Mouse (Mus musculus): Measurements from ENCODE around the gene Ugt1a6a.
"Not testable (repeated sequence)": the region's sequence is repeated elsewhere in the genome, so short reads cannot be mapped to it uniquely, and the experiment has no call there.

Gene Ugt1a6a

DNA sequence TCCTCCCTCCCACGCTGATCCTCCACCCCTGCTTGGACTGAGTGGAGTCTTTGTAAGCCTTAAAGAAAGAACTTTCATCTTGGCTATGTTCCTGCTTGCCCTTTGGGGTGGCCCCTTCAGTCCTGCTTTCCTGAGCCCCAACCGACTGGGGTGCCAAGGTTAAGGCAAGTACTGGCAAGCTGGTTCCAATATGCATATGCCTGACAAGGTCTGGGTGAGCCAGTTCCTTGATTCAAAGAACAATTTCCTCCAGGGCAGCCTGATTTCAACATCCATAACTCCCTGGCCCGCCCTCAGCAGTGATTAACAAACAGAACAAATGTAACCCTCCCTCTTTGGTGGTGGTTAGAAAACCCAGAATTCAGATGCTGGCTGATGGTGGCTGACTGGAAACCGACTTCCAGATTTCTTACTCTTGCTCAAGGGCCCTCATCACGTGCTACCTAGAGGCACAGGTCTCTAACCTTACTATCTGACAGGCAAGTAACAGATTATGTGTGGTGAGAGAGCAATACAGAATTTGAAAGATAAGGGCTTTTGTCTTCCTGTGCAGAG lies at the start of gene Ugt1a6a:
Gene Ugt1a6a, plus strand, starts transcription at position 353 of the 555 bp plus-strand sequence.
- in situ Hi-C loops (cut with MboI, MseI), result loop anchor here (5.0 to 25.0 kb wide), 2 partner anchors 148 to 578 kb away; partner anchors contain the start of gene Arl4c (in 1 of the 2)

GRCm38 (mm10) chr1:88086125-88086524 lies 48.5 kb upstream of the Ugt1a6a start:
- in situ Hi-C loops (cut with MboI, MseI), result no loop called here

GRCm38 (mm10) chr1:88087513-88087912 lies 47.1 kb upstream of the Ugt1a6a start, which contains the start of gene Ugt1a8:
Ugt1a8 (plus strand) TSS chr1:88087813.
- in situ Hi-C loops (cut with MboI, MseI), result no loop called here

DNA sequence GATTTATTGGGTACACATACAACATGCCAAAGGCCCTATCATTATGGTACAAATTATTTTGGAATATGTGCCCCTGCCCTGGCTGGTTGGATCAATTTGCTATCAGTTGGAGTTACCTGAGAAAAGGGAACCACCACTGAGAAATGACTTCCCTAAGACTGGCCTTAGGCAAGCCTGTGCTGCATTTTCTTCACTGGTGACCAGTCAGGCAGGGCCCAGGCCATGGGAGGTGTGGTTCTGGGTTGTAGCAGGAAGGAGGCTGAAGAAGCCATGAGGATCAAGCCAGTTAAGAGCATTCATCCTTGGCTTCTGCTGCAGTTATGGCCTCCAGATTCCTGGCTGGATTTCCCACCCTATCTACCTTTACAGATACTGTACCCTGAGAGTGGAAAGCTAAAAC lies 42.3 kb upstream of the Ugt1a6a start:
- in situ Hi-C loops (cut with MboI, MseI), result loop anchor here in 1 of 2 experiments (5.0 to 10.0 kb wide), 2 partner anchors 230 to 1478 kb away; no protein-coding TSS in a partner anchor

DNA sequence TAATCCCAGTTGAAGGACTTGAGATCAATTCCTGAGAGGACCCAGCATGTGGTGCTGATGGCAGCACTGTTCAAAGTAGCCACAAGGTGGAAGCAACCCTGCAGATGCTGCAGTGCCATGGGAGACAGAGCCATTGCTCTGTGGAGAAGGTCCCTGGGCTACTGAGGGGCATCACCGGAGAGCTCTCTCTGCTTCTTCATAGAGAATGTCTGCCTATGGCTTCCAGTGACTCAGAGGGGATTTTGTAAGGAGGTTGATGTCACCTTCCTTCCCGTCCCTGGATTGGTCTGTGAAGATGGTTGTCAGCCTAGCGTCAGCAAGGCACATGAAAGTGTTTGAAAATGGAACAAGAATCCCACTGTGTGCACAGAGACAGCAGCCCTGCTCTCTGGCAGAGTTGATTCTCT lies 40.3 kb upstream of the Ugt1a6a start:
- in situ Hi-C loops (cut with MboI, MseI), result loop anchor here in 1 of 2 experiments (5.0 to 10.0 kb wide), 2 partner anchors 228 to 1479 kb away; no protein-coding TSS in a partner anchor

DNA sequence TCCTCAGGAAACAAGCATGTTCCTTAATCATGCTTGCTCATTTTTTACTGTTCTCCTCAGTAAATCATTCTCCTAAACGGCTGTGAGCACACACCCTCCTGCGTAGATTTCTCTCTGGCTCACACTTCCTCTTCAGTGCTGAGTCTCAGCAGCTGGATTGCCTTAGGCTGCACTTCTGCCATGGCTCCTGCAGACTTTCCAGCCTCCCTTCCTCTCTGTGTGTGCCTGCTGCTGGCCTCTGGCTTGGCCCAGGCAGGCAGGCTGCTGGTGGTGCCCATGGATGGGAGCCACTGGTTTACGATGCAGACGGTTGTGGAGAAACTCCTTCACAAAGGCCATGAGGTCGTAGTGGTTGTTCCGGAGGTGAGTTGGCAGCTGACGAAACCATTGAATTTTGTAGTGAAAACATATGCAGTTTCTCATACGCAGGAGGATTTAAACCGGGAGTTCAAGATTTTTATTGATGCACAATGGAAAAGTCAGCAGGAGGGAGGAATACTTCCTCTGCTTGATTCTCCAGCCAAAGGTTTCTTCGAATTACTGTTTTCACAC lies 39.6 kb upstream of the Ugt1a6a start, which contains the start of gene Ugt1a7c:
Gene Ugt1a7c, plus strand, starts transcription at position 122 of the 552 bp plus-strand sequence.
- in situ Hi-C loops (cut with MboI, MseI), result loop anchor here in 1 of 2 experiments (5.0 to 10.0 kb wide), 2 partner anchors 227 to 1480 kb away; no protein-coding TSS in a partner anchor

DNA sequence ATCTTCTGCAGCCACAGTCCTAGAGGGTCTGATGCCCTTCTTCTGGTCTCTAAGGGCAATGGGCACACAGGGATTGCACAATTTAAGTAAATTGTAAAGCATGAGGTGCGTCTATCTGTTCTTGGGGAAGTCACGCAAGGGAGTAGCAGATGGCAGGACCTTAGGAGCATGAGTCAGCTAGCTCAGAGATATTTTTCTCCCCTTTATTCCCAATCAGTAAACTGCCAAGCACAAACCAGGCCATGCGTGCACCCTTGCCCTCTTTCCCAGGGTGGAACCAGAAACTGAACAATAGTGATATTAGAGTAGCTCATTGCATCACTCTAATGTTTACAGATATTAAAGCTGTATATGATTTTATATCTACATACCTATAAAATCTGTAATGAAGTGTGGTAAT lies 36.1 kb upstream of the Ugt1a6a start:
- in situ Hi-C loops (cut with MboI, MseI), result loop anchor here in 1 of 2 experiments (10.0 kb wide), 1 partner anchor 1484 kb away; no protein-coding TSS in a partner anchor

DNA sequence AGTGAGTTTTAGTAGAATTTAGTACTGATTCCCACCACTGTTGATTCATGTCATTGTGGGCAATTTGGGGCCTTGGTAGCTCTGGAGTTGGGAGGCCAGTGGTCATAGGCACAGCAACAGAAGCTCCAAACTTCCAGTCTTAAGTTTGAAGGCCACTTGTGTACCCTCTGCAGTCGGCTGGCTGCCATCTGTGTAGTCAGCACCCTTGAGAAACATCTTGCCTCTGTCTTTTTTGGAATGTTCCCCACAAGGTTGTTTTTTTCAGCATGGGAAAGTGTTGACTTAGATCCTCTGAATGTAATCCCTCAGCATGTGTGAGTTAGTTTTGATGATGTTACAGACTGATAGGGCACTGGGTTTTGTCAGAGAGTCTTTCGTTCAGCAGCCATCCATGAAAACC lies 34.9 kb upstream of the Ugt1a6a start:
- in situ Hi-C loops (cut with MboI, MseI), result loop anchor here in 1 of 2 experiments (10.0 kb wide), 1 partner anchor 1485 kb away; no protein-coding TSS in a partner anchor

- in situ Hi-C loops (cut with MboI, MseI), result not testable (repeated sequence)
Observed at GRCm38 (mm10) chr1:88103019-88103418, 31.6 kb upstream of the Ugt1a6a start, which contains the start of gene Ugt1a6b. Ugt1a6b (plus strand) TSS chr1:88103252.

GRCm38 (mm10) chr1:88103697-88104468 lies 30.7 kb upstream of the Ugt1a6a start:
- in situ Hi-C loops (cut with MboI, MseI), result not testable (repeated sequence)

DNA sequence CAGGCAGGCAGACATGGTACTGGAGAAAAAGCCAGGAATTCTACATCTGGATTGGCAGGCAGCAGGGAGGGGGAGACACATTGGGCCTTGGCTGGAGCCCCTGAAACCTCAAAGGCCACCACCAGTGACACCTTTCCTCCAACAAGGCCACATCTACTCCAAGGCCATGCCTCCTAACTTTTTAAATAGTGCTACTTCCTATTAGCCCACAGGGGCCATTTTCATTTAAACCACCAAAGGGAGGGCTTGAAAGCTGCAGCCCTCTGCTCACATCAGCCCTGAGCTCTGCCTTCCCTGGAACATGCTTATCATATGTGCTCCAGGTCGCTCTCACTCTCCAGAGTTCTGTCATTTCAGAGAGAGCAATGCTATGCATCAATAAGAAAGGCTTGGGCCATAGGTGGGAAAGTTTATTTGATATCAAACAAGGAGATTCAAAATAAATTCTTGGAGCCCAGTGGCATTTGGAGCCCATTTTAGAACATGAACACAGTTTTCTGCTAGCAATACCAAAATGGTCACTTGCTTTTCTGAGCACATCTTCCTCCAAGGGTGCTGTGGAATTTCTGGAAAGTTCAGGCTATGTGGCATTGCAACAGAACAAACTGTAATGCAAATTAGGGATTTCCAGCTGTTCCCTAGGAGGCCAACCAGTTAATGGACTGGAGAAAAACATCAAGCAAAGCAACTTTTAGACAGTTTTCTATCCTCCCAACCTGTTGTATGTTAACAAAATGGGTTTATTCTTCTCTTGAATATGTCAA lies 29.8 kb upstream of the Ugt1a6a start:
- in situ Hi-C loops (cut with MboI, MseI), result no loop called here

- in situ Hi-C loops (cut with MboI, MseI), result no loop called here
Observed at GRCm38 (mm10) chr1:88105656-88106055, 29.0 kb upstream of the Ugt1a6a start.

GRCm38 (mm10) chr1:88109027-88109557 lies 25.5 kb upstream of the Ugt1a6a start:
- in situ Hi-C loops (cut with MboI, MseI), result not testable (repeated sequence)

DNA sequence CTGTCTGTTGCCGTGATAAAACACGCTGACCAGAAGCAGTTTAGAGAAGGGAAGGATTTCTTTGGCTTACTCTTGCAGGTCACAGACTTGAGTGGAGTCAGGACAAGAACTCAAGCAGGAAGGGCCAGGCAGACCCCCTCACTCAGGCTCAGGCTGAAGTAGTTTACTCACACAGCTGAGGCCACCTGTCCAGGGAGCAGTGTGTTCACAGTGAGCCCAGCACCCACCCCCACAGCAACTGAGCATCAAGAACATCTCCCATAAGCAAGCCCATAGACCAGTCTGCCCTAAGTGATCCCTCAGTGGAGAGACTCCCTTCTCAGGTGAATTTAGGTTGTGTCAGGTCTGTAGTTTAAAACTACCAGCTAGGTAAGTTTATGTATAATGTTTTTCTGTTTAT lies 25.0 kb upstream of the Ugt1a6a start:
- in situ Hi-C loops (cut with MboI, MseI), result not testable (repeated sequence)

- in situ Hi-C loops (cut with MboI, MseI), result not testable (repeated sequence)
Observed at GRCm38 (mm10) chr1:88112769-88113168, 21.8 kb upstream of the Ugt1a6a start.

DNA sequence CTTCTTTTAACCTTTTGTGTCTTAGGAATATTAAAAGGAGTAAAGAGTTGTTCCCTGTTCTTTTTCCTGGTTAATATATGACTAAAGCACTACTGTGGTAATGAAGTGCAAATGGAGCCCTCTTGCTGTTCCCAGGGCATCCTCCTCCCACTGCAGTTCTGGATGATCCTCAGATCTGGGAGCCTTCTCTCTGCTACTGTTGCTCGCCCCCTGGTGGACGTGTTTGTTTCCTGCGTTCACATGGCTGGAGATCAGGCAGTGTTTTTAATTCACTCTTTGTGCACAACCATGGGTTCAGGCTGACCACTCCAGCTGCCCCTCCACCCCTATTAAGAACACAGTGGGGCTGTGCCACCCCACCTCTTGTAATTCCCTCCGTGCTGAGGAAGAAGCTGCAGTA lies 14.1 kb upstream of the Ugt1a6a start:
- in situ Hi-C loops (cut with MboI, MseI), result loop anchor here in 1 of 2 experiments (5.0 kb wide), 1 partner anchor 103 kb away; no protein-coding TSS in a partner anchor

DNA sequence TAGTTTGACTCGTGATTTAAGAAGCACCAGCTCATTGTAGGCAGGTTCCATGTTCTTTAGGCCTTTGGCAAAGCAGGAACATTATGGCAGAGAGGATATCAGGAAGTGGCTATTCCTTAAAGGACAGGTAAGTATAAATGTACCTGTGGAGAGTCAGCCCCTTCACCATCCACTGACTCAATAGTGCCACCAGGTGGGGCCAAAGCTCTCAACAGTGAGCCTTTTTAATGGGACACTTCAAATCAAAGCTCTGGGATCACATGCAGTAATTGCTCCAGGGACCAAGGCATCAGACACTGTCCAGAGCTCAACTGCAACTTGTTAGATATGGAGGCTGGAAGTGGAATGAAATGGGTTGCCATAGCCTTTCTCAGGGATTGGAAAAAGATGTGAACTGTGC lies 13.1 kb upstream of the Ugt1a6a start:
- in situ Hi-C loops (cut with MboI, MseI), result loop anchor here in 1 of 2 experiments (5.0 kb wide), 1 partner anchor 104 kb away; no protein-coding TSS in a partner anchor

DNA sequence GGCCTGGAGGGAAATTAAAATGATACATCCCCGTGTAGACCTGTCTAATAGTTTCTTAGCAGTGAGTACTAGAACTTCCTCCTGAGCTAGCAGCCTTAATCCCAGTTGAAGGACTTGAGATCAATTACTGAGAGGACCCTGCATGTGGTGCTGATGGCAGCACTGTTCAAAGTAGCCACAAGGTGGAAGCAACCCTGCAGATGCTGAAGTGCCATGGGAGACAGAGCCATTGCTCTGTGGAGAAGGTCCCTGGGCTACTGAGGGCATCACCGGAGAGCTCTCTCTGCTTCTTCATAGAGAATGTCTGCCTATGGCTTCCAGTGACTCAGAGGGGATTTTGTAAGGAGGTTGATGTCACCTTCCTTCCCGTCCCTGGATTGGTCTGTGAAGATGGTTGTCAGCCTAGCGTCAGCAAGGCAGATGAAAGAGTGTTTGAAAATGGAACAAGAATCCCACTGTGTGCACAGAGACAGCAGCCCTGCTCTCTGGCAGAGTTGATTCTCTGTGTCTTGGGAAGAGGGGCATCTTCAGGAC lies 8.7 kb upstream of the Ugt1a6a start:
- in situ Hi-C loops (cut with MboI, MseI), result loop anchor here in 1 of 2 experiments (25.0 kb wide), 1 partner anchor 586 kb away; the partner anchor contains the start of gene Arl4c

GRCm38 (mm10) chr1:88129091-88129490 lies 5.5 kb upstream of the Ugt1a6a start:
- in situ Hi-C loops (cut with MboI, MseI), result loop anchor here in 1 of 2 experiments (25.0 kb wide), 1 partner anchor 583 kb away; the partner anchor contains the start of gene Arl4c

DNA sequence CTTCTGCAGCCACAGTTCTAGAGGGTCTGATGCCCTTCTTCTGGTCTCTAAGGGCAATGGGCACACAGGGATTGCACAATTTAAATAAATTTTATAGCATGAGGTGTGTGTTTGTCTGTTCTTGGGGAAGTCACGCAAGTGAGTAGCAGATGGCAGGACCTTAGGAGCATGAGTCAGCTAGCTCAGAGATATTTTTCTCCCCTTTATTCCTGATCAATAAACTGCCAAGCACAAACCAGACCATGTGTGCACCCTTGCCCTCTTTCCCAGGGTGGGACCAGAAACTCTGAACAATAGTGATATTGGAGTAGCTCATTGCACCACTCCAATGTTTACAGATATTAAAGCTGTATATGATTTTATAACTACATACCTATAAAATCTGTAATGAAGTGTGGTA lies 4.4 kb upstream of the Ugt1a6a start:
- in situ Hi-C loops (cut with MboI, MseI), result loop anchor here in 1 of 2 experiments (25.0 kb wide), 1 partner anchor 582 kb away; the partner anchor contains the start of gene Arl4c

All from T-helper 17 cell (primary cell).